Mouse (Mus musculus) CD4-positive helper T cell, adult 2 months (primary cell): ENCODE results near the gene B9d1.
A peak's percentile ranks its signal among the peaks of the same experiment; 100 is the strongest.

Source experiments
- DNase-seq: peaks from one replicate; pipeline ENCODE4 v3.0.0-alpha.2; 2012; ENCODE audit warnings: low read depth, missing footprints, low spot score

B9d1 gene

GRCm38 (mm10) chr11:61540642-61541041 is 35.7 kb downstream of the B9d1 start:
- DNase-seq, result no peak

GRCm38 (mm10) chr11:61541106-61541505 is 36.2 kb downstream of the B9d1 start:
- DNase-seq, result no peak

GRCm38 (mm10) chr11:61545586-61545985 is 40.6 kb downstream of the B9d1 start:
- DNase-seq, result no peak

- no peak for DNase-seq
Observed at GRCm38 (mm10) chr11:61546452-61546851, 41.5 kb downstream of the B9d1 start.

GRCm38 (mm10) chr11:61547710-61548109 is 42.8 kb downstream of the B9d1 start:
- no peak for DNase-seq

- DNase-seq, result no peak
Observed at GRCm38 (mm10) chr11:61550631-61551030, 45.7 kb downstream of the B9d1 start.

- DNase-seq, result no peak
Observed at GRCm38 (mm10) chr11:61553015-61553754, 48.2 kb downstream of the B9d1 start.

- DNase-seq, result no peak
Observed at GRCm38 (mm10) chr11:61559572-61559971, 54.6 kb downstream of the B9d1 start.

GRCm38 (mm10) chr11:61562421-61562820 is 57.5 kb downstream of the B9d1 start:
- DNase-seq, result peak; percentile 13
